Mouse (Mus musculus) G1E (cell line): ENCODE measurements at regions not wholly inside any gene's neighbourhood (a gene's known extent, or its start where the extent isn't known, plus 50 kb on each side); places are given as distances from the start of the nearest gene placed in this dataset.

Experiments used
- CTCF ChIP-seq: IDR thresholded peaks from 2 replicates; pipeline ENCODE4 v1.5.1; 2012; ENCODE audit warnings: low read depth, low read length, inconsistent platforms, mixed read lengths
- GATA1 ChIP-seq: IDR thresholded peaks from 2 replicates; pipeline ENCODE4 v1.6.1; 2012; ENCODE audit warnings: borderline replicate concordance, low read length, inconsistent platforms, mixed read lengths
- GATA2 ChIP-seq: IDR thresholded peaks from 2 replicates; pipeline ENCODE4 v1.6.1; 2012; ENCODE audit warnings: low read depth, low read length, inconsistent platforms, borderline replicate concordance
- POLR2AphosphoS5 ChIP-seq: IDR thresholded peaks from 2 replicates; pipeline ENCODE4 v1.6.1; 2012; ENCODE audit warnings: low read depth, low read length, inconsistent platforms; ENCODE audit not compliant: insufficient replicate concordance
- TAL1 ChIP-seq: conservative IDR thresholded peaks from 2 replicates; pipeline ENCODE4 v1.6.1; 2012; ENCODE audit warnings: low read depth, low read length, inconsistent platforms, mixed read lengths

GRCm38 (mm10) chr2:128473241-128473954 is 117.6 kb upstream of the Spdye4c start:
- TF ChIP-seq TAL1 = no peak
- no peak for TF ChIP-seq CTCF
- TF ChIP-seq GATA1 = no peak
- no peak for TF ChIP-seq POLR2AphosphoS5
- TF ChIP-seq GATA2 = no peak
